Mouse (Mus musculus) layer of hippocampus, postnatal 10 days (tissue): ENCODE results near the gene Pde5a. TPM values are rescaled to one million over a fixed set of nuclear protein-coding genes. Genes with fewer than 3 reads are reported as not detected.
A peak's percentile ranks its signal among the peaks of the same experiment; 100 is the strongest.

Experiments
- DNase-seq, 2 experiments: peaks; one replicate each; pipeline ENCODE4 v3.0.0; 2021; ENCODE audit warnings: low spot score in 2 of 2
- long read RNA-seq: library from polyadenylated mRNA; stranded (forward); transcript quantifications from one replicate; pipeline ENCODE4 v2.0.0, GENCODE M21; 2023
- total RNA-seq, 2 experiments: library from RNA; stranded (reverse); gene quantifications; 2 replicates each; pipeline ENCODE4 v1.2.3; 2021

Pde5a gene
- total RNA-seq, result 10 to 100 TPM; 10.4 to 12.7 TPM
- long read RNA-seq, partial matches to known transcripts, result 0 of 1 reads
- long read RNA-seq, other reads (novel, unspliced or antisense), result 1 of 1 reads

DNA sequence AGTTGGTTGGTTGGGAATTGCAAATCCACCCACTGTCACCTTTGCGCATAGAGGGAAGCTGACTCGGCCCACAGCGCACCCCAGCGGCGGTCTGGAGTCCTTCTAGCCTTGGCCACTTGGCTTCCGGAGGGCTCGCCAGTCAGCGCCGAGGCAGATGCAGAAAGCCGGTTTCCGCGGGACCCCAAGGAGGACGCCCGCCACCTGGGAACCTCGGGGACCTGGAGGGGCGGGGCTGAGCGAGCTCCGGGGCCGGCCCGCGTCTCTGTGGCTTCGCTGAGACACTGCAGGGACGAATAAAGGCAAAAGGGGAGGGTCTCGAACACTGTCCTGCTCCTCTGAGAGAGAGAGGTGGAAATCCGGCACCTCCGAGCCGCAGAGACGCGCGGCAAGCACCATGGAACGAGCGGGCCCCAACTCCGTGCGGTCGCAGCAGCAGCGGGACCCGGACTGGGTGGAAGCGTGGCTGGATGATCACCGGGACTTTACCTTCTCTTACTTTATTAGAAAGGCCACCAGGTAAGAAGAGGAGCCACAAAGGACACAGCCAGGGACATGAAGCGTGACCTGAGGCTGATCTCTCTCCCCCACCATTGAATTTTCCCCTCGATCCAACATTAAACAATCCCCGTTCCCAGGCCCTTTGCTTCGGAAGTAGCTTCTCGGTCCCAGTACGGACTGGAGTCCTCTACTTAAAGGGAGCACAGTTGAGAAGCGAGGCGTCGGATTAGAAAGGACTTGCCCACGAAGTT lies at the start of gene Pde5a:
TSS of gene Pde5a (plus strand) at position 96 of the 749 bp plus-strand sequence.
- peak; percentile 71 to 83 for DNase-seq

DNA sequence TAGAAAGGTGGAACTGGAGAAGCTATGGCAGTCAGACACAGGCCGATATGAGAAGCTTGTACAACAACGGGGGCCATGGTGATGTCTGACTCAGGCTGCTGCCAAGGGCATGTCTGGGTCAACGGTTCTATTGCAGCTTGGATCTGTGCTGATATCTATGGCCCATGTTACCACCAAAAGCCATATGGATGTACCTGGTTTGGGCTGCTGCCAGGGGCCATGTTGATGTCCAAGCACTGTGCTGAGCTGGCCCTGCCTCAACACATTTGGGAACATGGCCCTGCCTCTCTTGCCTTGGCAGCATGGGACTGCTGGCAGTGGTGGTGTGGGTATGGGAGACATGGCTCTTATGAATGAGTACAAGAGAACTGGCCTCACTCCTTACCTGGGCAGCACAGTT lies 47.9 kb upstream of the Pde5a start:
- DNase-seq, result no peak

DNA sequence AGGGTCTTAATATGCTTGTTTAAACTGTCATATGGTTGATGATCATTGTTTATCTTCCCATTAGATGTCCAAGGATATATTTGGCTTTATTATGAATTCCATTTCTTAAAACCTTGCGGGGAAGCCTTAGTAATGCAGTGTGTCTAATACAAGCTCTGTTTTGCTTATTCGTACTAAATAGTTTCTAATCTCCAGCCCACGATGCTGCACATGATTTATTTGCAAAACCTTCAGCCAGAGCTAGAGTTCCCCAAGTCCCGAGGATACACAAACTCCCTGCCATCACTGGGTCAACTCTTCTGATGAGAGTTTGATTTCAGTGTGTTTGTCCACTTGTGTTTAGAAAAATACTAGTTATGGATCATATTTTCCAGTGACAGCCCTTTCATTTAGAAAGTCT lies 46.4 kb upstream of the Pde5a start:
- no peak for DNase-seq

DNA sequence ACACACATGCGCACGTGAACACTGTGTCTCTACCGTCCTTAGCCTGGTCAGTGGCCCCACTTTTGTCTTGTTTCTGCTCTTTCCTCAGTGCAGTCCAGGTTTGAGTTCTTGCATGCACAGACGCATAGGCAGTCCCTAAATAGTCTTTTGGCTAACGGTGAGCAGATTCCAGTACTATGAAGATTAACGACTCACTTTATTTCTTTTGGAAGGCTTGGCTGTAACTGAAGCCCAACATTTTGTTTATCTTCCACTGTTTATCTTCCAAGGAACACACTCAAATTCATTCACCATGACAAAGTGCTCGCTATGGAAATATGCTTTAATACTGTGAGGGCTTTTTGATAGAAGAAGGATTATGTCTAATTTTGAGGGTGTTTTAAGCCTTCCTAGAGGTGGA lies 43.9 kb upstream of the Pde5a start:
- DNase-seq, result no peak

DNA sequence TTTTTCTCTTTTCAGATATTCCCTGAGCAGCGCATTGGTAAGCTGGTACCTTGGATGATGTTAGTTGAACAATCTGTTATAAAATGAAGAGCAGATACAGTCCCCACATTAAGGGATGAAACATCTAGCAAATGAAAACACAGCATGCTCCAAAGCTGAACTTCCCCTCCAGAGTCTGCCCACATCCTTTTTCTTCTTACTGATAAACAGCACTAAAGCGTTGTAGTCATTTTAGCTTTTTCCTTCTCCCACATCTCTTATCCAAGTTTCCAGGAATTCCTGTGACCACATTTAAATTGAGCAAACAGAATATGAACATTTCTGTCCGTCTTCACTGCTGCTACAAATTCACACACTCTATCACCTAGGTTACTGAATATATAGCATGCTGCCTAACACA lies 35.7 kb upstream of the Pde5a start:
- DNase-seq, result no peak

DNA sequence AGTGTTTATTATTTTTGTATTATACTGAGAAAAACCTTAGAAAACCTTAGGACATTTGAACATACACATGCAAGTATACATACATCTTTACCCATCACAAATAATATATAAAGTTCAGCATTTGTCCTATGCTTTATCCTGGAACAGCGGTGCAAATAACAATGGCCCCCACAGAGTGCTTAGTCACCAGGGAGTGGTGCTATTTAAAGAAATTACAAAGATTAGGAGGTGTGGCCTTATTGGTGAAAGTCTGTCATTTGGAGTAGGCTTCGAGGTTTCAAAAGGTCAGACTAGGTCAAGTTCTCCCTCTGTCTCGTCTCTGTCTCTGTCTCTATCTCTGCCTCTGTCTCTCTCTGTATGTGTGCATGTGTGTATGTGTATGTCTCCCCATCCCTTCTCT lies 32.9 kb upstream of the Pde5a start:
- DNase-seq, result no peak

DNA sequence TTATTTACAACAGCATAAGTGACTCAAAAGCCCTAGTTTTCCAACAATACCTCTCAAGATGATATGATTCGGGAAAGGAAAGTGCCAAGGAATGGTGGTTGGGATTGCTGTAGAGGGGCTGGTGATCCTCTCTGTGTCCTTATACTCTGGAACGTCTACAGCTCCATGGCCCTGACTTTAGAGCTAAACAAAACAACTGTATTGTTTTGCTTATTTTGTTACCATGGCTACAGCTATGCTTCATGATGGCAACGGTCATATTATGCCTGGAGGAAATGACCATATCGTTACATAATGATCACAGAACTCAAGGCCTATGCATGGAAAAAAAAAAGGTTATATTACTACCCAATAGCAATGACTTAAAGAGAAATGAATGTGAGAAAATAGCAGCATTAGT lies 32.1 kb upstream of the Pde5a start:
- DNase-seq, result no peak

DNA sequence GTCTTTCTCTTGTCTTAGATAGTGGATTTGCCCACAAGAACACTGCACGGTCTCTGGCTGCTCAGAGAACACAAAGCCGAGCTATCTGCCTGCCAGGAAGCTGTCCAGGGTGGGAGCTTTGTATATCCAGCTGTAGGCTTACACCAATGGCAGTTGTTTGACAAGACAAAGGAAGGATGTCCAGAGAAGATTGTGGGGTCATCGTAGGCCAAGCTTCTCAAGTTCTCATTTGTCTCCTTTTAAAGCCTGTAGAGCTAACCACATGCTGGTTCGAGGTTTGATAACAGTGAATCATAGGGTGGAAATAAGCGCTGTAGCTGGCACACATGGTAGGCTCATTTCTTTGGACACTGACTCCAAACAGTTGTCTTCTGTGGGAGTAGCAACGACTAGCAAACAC lies 24.5 kb upstream of the Pde5a start:
- DNase-seq, result no peak

DNA sequence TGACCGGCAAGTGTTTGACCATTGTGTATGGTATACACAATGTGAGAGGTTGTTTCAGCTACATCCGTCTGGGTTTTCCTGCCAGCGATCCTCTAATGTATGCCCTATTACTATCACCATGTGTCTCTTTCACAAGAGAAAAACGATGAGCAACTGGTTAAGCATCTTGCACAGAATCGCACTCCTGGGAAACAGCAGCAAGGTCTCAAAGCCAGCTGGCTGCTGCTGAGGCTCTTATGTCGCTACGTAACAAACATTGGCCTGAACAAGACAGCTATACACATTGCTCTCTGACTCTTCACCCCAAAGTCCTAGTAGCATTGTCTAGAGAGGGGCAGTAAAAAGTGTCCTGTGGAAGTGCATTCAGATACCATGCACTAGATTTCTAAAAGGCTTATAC lies 23.5 kb upstream of the Pde5a start:
- DNase-seq, result no peak

DNA sequence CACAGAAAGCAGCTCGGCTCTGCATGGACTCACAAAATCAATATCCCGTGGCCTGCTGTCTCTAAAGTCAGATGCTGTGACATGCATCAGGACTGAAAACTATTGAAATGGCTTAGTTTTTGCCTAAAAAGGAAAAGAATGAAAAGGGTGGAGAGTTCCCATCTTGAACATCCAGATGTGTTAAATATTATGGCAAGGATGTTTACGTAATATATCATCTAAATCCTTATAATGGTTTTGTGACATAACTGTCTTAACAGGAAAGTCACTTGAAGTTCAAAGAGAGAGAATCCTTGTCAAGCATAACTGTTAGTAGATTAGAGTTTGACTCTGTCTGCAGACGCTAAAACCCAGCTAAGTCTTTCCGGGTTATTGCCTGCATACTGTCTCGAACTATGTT lies 20.3 kb upstream of the Pde5a start:
- DNase-seq, result no peak

DNA sequence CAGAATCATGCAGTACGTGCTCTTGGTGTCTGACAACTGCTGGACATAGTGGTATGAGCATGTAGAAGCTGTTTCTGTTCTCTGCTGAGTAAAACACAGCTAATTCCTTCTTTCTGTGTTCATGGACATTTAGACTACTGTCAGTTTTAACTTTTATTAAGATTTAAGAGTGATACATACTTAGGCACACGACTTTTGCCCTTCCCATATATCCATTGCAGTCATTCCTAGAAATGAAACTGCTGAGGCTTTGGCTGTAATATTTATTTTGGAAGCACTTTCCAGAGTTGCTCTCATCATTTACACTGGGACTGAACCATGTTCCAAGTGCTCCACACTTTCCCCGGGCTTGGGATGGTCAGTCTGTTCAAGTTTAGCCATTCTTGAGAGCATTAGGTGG lies 18.6 kb upstream of the Pde5a start:
- DNase-seq, result no peak

DNA sequence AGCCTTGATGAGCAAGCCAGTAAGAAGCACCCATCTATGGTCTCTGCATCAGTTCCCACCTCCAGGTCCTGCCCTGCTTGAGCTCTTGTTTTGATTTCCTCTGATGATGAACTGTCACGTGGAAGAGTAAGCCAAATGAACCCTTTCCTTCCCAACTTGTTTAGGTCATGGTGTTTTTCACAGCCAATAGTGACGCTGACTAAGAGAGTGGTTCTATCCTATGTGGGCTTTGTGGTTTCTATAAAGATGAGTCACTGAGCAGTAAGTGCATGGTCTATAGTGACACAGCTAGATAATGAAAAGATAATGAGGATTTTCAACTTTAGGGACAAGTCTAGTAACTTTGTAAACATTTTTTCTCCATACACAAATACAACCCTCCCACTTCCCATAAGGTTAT lies 10.1 kb upstream of the Pde5a start:
- DNase-seq, result no peak

DNA sequence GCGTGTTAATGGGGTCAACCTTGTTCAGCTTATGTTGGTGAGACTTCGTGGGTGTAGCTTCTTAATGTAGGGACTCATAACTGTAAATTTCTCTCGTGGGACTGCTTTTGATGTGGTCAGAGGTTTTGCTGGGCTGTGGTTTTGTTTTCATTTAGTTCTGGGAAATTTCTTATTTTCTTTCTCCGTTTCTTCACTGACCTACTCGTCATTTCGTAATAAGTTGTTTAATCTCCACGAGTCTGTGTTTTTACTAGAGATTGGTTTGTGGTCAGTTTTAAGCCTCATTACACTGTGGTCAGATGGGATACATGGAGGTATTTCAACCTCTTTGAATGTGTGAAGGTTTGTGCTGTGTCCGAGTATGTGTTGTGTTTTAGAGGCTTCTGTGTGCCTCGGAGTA lies 7.2 kb upstream of the Pde5a start:
- DNase-seq, result no peak

DNA sequence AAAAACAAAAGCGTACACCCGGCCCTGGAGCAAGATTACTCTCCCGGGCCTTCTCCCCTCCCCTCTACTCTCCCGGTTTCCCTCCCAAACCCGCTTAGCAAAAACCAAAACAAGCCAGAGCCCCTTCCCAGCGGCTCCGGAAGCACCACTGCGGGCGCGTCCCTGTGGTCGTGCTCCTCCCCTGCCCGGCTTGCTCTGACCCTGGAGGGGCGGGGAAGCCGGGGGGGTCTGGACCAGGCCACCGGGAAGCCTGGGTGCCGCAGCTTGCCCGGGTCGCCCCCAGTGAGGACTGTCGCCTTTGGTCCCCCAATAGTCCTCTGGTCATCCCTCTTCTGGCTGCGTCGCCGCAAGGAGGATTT lies 833 bp downstream of the Pde5a start:
- DNase-seq, result peak in 1 of 2 experiments; percentile 27

DNA sequence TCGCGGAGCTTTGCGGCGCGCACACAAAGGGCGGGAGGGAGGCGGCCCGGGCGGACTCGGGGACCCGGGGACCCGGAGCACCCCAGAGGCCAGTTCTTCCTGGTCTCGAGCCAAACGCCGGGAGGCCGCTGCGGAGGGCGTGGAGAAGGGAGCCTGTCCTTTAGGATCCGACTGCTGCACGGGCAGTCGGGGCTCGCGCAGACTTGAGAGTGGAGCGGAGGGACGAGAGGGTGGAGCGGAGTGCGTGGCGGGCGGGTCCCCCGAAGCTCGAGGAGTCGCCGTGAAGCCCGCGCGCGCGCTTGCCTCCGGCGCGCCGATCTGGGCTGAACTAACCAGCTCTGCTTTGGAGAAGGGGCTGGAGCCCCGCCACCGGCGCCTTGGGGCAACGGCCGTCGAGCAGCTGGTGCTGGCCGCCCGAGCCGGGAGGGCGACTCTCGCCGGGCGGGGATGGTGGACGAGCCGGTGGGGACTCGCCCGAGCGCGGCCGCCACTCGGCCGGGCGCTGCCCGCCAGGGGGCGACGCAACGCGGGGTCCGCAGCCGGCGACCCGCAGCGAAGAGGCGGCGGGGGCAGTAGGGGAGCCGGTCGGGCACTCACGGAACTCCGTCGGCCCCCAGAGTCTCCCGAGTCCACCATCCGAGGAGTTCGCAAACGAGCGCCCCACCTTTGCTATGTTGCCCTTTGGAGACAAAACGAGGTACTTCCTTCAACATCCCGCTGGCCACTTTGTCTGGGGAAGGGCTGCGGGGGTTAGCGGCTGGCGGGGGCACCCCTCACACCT lies 1.4 kb downstream of the Pde5a start:
- DNase-seq, result peak; percentile 66 to 80

DNA sequence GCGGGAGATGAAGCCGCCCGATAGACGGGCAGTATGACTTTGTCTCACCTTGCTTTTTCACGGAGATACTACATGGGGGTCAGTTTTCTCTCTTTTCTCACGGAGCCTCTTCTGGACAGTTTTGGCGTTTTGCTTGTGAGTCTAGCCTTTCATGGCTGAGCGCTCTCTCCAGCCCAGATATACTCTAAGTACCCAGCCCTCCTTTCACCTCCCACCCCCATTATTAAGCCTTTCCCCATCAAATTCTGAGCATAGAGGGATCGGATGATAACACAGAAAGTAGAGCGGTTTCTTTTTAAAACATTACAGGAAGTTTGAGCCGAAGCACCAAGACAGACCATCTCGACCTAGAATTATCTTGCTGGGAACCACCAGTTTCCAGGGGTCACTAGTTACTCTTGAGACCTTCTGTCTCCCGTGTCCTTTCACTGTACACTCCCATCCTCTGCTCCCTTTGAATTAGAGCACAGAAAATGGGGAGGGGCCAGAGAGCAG lies 2.0 kb downstream of the Pde5a start:
- no peak for DNase-seq

DNA sequence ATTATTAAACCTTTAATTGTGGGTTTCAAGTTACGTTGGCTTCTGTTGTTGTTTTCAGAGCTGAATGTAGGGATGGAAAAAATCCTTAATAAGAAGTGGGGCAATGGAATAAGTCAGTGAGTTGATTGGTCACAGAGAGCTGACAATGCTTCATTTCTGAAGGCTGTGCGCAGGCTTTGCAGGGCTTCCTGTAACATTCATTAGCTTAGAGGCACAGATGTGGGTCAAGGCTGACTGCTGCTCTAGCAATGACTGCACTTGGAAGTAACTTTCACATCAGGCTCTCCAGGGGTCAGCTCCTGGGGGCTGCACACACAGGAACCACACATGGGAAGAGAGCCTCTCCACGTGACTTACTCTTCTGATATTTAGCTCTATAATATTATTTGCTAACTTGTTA lies 5.1 kb downstream of the Pde5a start:
- DNase-seq, result no peak

DNA sequence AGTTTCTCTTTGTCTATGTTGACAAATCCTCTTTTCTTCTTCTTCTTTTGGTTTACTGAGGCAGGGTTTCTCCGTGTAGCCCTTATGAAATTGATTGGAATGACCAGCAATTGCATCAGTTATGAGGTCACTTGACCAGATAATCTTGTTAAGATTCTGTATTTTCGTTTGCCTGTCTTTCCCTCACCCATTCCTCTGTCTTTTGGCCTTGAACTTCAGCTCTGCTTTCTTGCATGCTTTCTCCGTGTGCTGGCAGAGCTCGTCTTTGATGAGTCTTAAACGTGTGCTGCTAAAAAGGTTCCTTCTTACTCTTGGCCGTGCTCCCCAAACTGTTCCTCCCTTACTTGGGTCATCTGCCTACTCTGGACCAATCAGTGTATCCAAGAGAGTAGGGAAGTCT lies 5.6 kb downstream of the Pde5a start:
- DNase-seq, result no peak

DNA sequence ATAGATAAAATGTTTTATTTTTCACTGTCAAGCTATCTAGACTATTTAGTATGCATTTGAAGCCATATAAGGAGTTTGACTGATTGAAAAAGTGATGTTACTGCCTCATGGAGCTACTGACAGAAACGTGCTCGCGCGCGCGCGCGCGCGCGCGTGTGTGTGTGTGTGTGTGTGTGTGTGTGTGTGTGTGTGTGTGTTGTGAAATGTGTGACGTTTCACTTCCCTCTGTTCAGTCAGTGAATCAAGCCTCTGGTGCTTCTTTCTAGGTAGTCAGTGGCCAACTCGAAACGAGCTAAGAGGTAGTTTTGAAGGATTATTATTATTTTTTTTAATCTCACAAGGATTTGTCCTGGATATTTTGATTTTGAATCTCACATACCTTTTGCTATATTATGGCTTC lies 10.7 kb downstream of the Pde5a start:
- no peak for DNase-seq

DNA sequence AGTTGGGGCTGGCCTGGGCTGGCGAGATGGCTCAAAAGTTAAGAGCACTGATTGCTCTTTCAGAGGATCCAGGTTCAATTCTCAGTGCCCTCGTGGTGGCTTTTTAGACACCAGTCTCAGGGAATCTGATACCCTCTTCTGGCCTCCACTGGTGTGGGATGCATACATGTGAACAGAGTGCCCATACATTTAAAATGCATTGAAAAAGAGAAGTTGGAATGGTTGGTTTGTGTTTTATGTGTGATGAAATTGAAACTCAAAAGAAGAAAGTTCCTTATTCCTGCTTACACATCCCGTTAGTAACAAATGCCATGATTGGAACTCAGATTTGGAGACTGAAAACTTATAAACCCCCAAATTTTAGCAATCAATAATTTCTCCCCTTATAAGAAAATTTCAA lies 15.5 kb downstream of the Pde5a start:
- no peak for DNase-seq

DNA sequence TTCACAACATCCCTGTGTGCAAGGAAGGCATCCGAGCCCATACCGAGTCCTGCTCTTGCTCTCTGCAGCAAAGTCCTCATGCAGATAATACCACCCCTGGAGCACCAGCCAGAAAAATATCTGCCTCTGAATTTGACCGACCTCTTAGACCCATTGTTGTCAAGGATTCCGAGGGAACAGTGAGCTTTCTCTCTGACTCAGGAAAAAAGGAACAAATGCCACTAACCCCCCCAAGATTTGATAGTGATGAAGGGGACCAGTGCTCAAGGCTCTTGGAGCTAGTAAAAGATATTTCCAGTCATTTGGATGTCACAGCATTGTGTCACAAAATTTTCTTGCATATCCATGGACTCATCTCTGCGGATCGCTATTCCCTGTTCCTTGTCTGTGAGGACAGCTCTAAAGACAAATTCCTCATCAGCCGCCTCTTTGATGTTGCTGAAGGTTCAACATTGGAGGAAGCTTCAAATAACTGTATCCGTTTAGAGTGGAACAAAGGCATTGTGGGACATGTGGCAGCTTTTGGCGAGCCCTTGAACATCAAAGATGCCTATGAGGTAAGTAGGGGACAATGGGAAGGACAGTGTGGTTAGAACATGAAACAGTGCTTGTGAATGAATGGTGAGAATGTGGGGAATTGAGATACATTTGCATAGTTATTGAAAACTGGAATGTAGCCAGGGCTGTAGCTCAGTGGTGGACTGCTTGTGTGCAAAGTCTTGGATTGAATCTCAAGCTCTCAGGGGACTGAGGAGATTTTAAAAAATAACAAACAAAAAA lies 19.4 kb downstream of the Pde5a start:
- DNase-seq, result no peak

DNA sequence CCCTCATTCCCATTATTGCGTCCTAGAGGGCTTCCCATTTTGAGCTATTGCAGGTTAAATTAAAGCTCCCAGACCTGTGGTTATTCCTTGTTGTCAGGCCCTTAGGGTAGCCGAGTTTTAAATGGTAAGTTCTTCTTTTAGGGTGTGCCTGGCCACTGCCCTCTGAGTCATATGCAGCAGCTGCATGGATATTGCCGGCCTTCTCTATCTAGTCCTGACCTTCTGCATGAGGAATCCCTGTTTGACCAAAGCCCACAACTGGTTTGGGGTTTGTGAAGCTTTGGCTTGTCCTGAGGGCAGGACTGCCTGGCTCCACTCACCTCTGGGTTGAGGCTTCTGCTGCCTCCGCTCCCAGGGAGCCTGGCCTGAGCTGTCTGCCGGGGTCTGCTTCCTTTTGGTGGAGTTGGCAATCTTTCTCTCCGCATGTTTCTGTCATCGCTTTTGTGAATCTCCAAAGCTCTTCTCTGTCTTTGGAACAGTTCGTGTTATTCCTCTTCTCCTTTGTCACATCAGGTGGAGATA lies 34.6 kb downstream of the Pde5a start:
- no peak for DNase-seq
